ENCODE assay signal across 8 mouse cellular contexts in the genomic region with DNA sequence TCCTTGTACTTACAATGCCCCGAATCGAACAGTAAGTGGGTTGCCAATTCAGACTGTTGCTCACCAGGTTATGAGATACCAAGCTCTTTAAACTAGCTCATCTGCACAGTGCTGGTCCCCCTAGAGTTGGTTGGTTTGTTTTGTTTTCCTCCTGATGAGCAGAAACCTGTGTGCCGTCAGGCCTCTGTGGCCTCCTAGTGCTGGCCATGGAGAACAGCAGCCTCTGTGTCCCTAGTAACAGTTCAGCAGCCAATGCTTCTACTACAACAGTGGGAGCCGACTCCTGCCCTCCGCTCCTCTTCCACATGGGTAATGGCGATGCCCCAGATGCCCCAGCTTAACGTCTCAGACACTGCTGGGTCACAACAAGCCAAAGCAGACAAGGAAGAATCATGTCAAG.
DNase-seq lines count a peak whose midpoint lies in the region; ATAC-seq lines count a peak whose summit lies in the region.

No protein-coding gene starts in this region.

- no peak overlapping the region for H3K4me2 ChIP-seq in neural tube, embryonic 12.5 days (replicated peaks)

- no peak for DNase-seq in frontal cortex, postnatal 10 days (ENCODE audit: low spot score in 2 of 2)
- DNase-seq in neural tube, embryonic 10.5 days (ENCODE audit: extremely low spot score, low spot score) = no peak
- DNase-seq in B cell, adult 2 months = no peak
- DNase-seq in ovary, adult 18-20 months (ENCODE audit: low spot score) = no peak

- peak; percentile 32 for ATAC-seq in frontal cortex, adult (ENCODE audit: low TSS enrichment)
- ATAC-seq in neural tube, embryonic 12.5 days (ENCODE audit: low FRiP score, low read depth) = 0 out of 2 replicates have a peak, but pooled peaks have one; percentile 37
- ATAC-seq in erythroid progenitor cell, adult 5-6 weeks (replicated peaks; ENCODE audit: low FRiP score, poor library complexity, severe bottlenecking) = peak; percentile 48
- peak; percentile 93 for ATAC-seq in megakaryocyte progenitor cell, adult 5-6 weeks (replicated peaks; ENCODE audit: poor library complexity)

- WGBS in neural tube, embryonic 12.5 days = 52% methylated on average over 7 of the region's 7 CpGs

- H3K4me1 ChIP-seq in neural tube, embryonic 12.5 days = no peaks in the 10 kb centered on the region

- no peaks in the 10 kb centered on the region for H3K9me3 ChIP-seq in neural tube, embryonic 12.5 days

- no peaks in the 10 kb centered on the region for H3K27me3 ChIP-seq in neural tube, embryonic 12.5 days (replicated peaks)

- no peak overlapping the region for H3K9ac ChIP-seq in neural tube, embryonic 12.5 days

- H3K4me3 ChIP-seq in neural tube, embryonic 12.5 days = no peak overlapping the region

- no peaks in the 10 kb centered on the region for H3K36me3 ChIP-seq in neural tube, embryonic 12.5 days

- H3K27ac ChIP-seq in neural tube, embryonic 12.5 days = no peak overlapping the region

Comparison
In these comparisons a context has a peak if more than half of its experiments do, and no peak if none do; other contexts are left out.
1. ATAC-seq: peak in every context shown above with its lines; median percentile 93 in megakaryocyte progenitor cell, adult 5-6 weeks; 48 in erythroid progenitor cell, adult 5-6 weeks; 37 in neural tube, embryonic 12.5 days; 32 in frontal cortex, adult.